Mouse (Mus musculus) heart, postnatal 0 days (tissue): ENCODE measurements around the gene Fam57a.

Experiments
- CTCF ChIP-seq: IDR thresholded peaks from 2 replicates; pipeline ENCODE4 v1.5.1; 2016; ENCODE audit warnings: antibody characterized with exemption, control low read depth, low read depth
- EP300 ChIP-seq: IDR thresholded peaks from 2 replicates; pipeline ENCODE4 v1.6.1; 2016; ENCODE audit warnings: antibody characterized with exemption, low read depth

- TF ChIP-seq CTCF (peak; percentile 98), EP300 (no peak)
Observed at GRCm38 (mm10) chr11:76217390-76217800, 37.9 kb downstream of the Fam57a start, which contains the start of the genes Dbil5 and Gemin4.
